Mouse (Mus musculus): ENCODE data around the gene Angptl8. TPM values are rescaled to one million over a fixed set of nuclear protein-coding genes. Genes with fewer than 3 reads are reported as not detected.

Angptl8 gene
- polyA plus RNA-seq, 1 experiment from 2014 or later, result 14.1 TPM

GRCm38 (mm10) chr9:21796919-21797318 is 38.4 kb upstream of the Angptl8 start:
- Histone ChIP-seq H3K4me1 (peaks cover 46% of the 10 kb centered on the region), H3K9me3 (replicated peaks) (no peaks in the 10 kb centered on the region), H3K9ac (no peak overlapping the region), H3K27me3 (replicated peaks) (peaks cover 16% of the 10 kb centered on the region; the same call in 1 of the 2 replicates), H3K36me3 (peaks cover 38% of the 10 kb centered on the region), H3K27ac (peak overlapping the region; percentile 52; the same call in 1 of the 2 replicates), H3K4me2 (peak overlapping the region; percentile 94), H3K4me3 (no peak overlapping the region)
- WGBS (ENCODE audit: insufficient replicate concordance), result 55% methylated on average over 3 of the region's 3 CpGs
- no peak for ATAC-seq

- Histone ChIP-seq H3K36me3 (peaks cover 31% of the 10 kb centered on the region), H3K9ac (peak overlapping the region; percentile 73), H3K4me3 (peak overlapping the region; percentile 70), H3K9me3 (replicated peaks) (no peaks in the 10 kb centered on the region), H3K27me3 (replicated peaks) (peaks cover 16% of the 10 kb centered on the region; the same call in 1 of the 2 replicates), H3K4me1 (peaks cover 36% of the 10 kb centered on the region), H3K4me2 (peak overlapping the region; percentile 94), H3K27ac (peak overlapping the region; percentile 78)
- peak; percentile 38 for ATAC-seq
- WGBS (ENCODE audit: insufficient replicate concordance), result 2% methylated on average over 26 of the region's 26 CpGs
Measured at GRCm38 (mm10) chr9:21797921-21798344, 37.4 kb upstream of the Angptl8 start.

GRCm38 (mm10) chr9:21798345-21799009 is 36.8 kb upstream of the Angptl8 start, which contains the start of gene Kank2:
Kank2 (minus strand) TSS chr9:21798744.
- Histone ChIP-seq H3K27me3 (replicated peaks) (peaks cover 16% of the 10 kb centered on the region; the same call in 1 of the 2 replicates), H3K4me1 (peaks cover 35% of the 10 kb centered on the region), H3K4me2 (peak within 1 kb of the TSS; percentile 94), H3K9ac (peak within 1 kb of the TSS; percentile 73), H3K27ac (peak within 1 kb of the TSS; percentile 78), H3K9me3 (replicated peaks) (no peaks in the 10 kb centered on the region), H3K36me3 (peaks cover 29% of the 10 kb centered on the region), H3K4me3 (peak within 1 kb of the TSS; percentile 70)
- under 1% methylated on average over 52 of the region's 52 CpGs for WGBS (ENCODE audit: insufficient replicate concordance)
- peak; percentile 75 for ATAC-seq

- WGBS (ENCODE audit: insufficient replicate concordance), result 50% methylated on average over 3 of the region's 3 CpGs
- H3K4me3 ChIP-seq, result peak overlapping the region; percentile 70
- H3K9me3 ChIP-seq (replicated peaks), result no peaks in the 10 kb centered on the region
- H3K4me2 ChIP-seq, result peak overlapping the region; percentile 94
- H3K27ac ChIP-seq, result peak overlapping the region; percentile 78
- no peak for ATAC-seq
- H3K4me1 ChIP-seq, result peaks cover 35% of the 10 kb centered on the region
- H3K36me3 ChIP-seq, result peaks cover 24% of the 10 kb centered on the region
- peaks cover 16% of the 10 kb centered on the region; the same call in 1 of the 2 replicates for H3K27me3 ChIP-seq (replicated peaks)
- H3K9ac ChIP-seq, result peak overlapping the region; percentile 73; the same call in 1 of the 2 replicates
Measured at GRCm38 (mm10) chr9:21799010-21799350, 36.3 kb upstream of the Angptl8 start.

GRCm38 (mm10) chr9:21801121-21801520 is 34.2 kb upstream of the Angptl8 start:
- no peaks in the 10 kb centered on the region for H3K9me3 ChIP-seq (replicated peaks)
- H3K4me3 ChIP-seq, result no peak overlapping the region
- ATAC-seq, result no peak
- no peak overlapping the region for H3K9ac ChIP-seq
- H3K4me1 ChIP-seq, result peaks cover 39% of the 10 kb centered on the region
- H3K4me2 ChIP-seq, result no peak overlapping the region
- H3K36me3 ChIP-seq, result peaks cover 6% of the 10 kb centered on the region; the same call in 1 of the 2 replicates
- WGBS (ENCODE audit: insufficient replicate concordance), result 68% methylated on average over 7 of the region's 7 CpGs
- H3K27me3 ChIP-seq (replicated peaks), result peaks cover 16% of the 10 kb centered on the region; the same call in 1 of the 2 replicates
- no peak overlapping the region for H3K27ac ChIP-seq

- no peak for ATAC-seq
- H3K4me3 ChIP-seq, result no peak overlapping the region
- peaks cover 6% of the 10 kb centered on the region; the same call in 1 of the 2 replicates for H3K36me3 ChIP-seq
- H3K9me3 ChIP-seq (replicated peaks), result no peaks in the 10 kb centered on the region
- peaks cover 16% of the 10 kb centered on the region; the same call in 1 of the 2 replicates for H3K27me3 ChIP-seq (replicated peaks)
- no peak overlapping the region for H3K27ac ChIP-seq
- no peak overlapping the region for H3K9ac ChIP-seq
- WGBS (ENCODE audit: insufficient replicate concordance), result 66% methylated on average over 7 of the region's 7 CpGs
- H3K4me1 ChIP-seq, result peaks cover 38% of the 10 kb centered on the region
- no peak overlapping the region for H3K4me2 ChIP-seq
Measured at GRCm38 (mm10) chr9:21801591-21801990, 33.7 kb upstream of the Angptl8 start.

- no peaks in the 10 kb centered on the region for H3K9me3 ChIP-seq (replicated peaks)
- ATAC-seq, result peak; percentile 68
- peaks cover 2% of the 10 kb centered on the region; the same call in 1 of the 2 replicates for H3K27me3 ChIP-seq (replicated peaks)
- peaks cover 27% of the 10 kb centered on the region for H3K4me1 ChIP-seq
- H3K27ac ChIP-seq, result no peak overlapping the region
- no peak overlapping the region for H3K9ac ChIP-seq
- H3K36me3 ChIP-seq, result peaks cover 6% of the 10 kb centered on the region; the same call in 1 of the 2 replicates
- no peak overlapping the region for H3K4me3 ChIP-seq
- 39% methylated on average over 13 of the region's 13 CpGs for WGBS (ENCODE audit: insufficient replicate concordance)
- no peak overlapping the region for H3K4me2 ChIP-seq
Measured at GRCm38 (mm10) chr9:21803986-21804644, 31.2 kb upstream of the Angptl8 start.

GRCm38 (mm10) chr9:21806363-21806762 is 28.9 kb upstream of the Angptl8 start:
- Histone ChIP-seq H3K9ac (no peak overlapping the region), H3K36me3 (no peaks in the 10 kb centered on the region), H3K27ac (peak overlapping the region; percentile 66), H3K27me3 (replicated peaks) (no peaks in the 10 kb centered on the region), H3K4me1 (peaks cover 23% of the 10 kb centered on the region), H3K9me3 (replicated peaks) (no peaks in the 10 kb centered on the region), H3K4me2 (no peak overlapping the region), H3K4me3 (no peak overlapping the region)
- 19% methylated on average over 3 of the region's 3 CpGs for WGBS (ENCODE audit: insufficient replicate concordance)
- ATAC-seq, result peak; percentile 64

- no peak overlapping the region for H3K4me3 ChIP-seq
- peaks cover 23% of the 10 kb centered on the region for H3K4me1 ChIP-seq
- WGBS (ENCODE audit: insufficient replicate concordance), result 77% methylated on average over 11 of the region's 11 CpGs
- no peaks in the 10 kb centered on the region for H3K9me3 ChIP-seq (replicated peaks)
- H3K36me3 ChIP-seq, result no peaks in the 10 kb centered on the region
- no peaks in the 10 kb centered on the region for H3K27me3 ChIP-seq (replicated peaks)
- H3K27ac ChIP-seq, result peak overlapping the region; percentile 27; the same call in 1 of the 2 replicates
- no peak for ATAC-seq
- H3K4me2 ChIP-seq, result no peak overlapping the region
- no peak overlapping the region for H3K9ac ChIP-seq
Measured at GRCm38 (mm10) chr9:21806976-21807375, 28.3 kb upstream of the Angptl8 start.

- H3K27ac ChIP-seq, result no peak overlapping the region
- H3K9ac ChIP-seq, result no peak overlapping the region
- ATAC-seq, result no peak
- H3K36me3 ChIP-seq, result 0 out of 2 replicates have a peak, but pooled peaks cover 4% of the 10 kb centered on the region
- H3K4me1 ChIP-seq, result peaks cover 23% of the 10 kb centered on the region
- WGBS (ENCODE audit: insufficient replicate concordance), result 56% methylated on average over 3 of the region's 3 CpGs
- no peak overlapping the region for H3K4me3 ChIP-seq
- H3K4me2 ChIP-seq, result no peak overlapping the region
- H3K27me3 ChIP-seq (replicated peaks), result no peaks in the 10 kb centered on the region
- no peaks in the 10 kb centered on the region for H3K9me3 ChIP-seq (replicated peaks)
Measured at GRCm38 (mm10) chr9:21808561-21808960, 26.7 kb upstream of the Angptl8 start.

- Histone ChIP-seq H3K9ac (no peak overlapping the region), H3K4me3 (no peak overlapping the region), H3K27me3 (replicated peaks) (no peaks in the 10 kb centered on the region), H3K36me3 (peaks cover 16% of the 10 kb centered on the region), H3K9me3 (replicated peaks) (no peaks in the 10 kb centered on the region), H3K4me1 (peaks cover 15% of the 10 kb centered on the region), H3K4me2 (no peak overlapping the region), H3K27ac (no peak overlapping the region)
- 52% methylated on average over 5 of the region's 5 CpGs for WGBS (ENCODE audit: insufficient replicate concordance)
- no peak for ATAC-seq
Measured at GRCm38 (mm10) chr9:21811170-21811569, 24.1 kb upstream of the Angptl8 start.

GRCm38 (mm10) chr9:21816716-21817305 is 18.5 kb upstream of the Angptl8 start:
- peaks cover 20% of the 10 kb centered on the region for H3K36me3 ChIP-seq
- no peak overlapping the region for H3K9ac ChIP-seq
- no peak overlapping the region for H3K27ac ChIP-seq
- 41% methylated on average over 9 of the region's 9 CpGs for WGBS (ENCODE audit: insufficient replicate concordance)
- no peak overlapping the region for H3K4me3 ChIP-seq
- no peaks in the 10 kb centered on the region for H3K9me3 ChIP-seq (replicated peaks)
- no peaks in the 10 kb centered on the region for H3K27me3 ChIP-seq (replicated peaks)
- peaks cover 11% of the 10 kb centered on the region; the same call in 1 of the 2 replicates for H3K4me1 ChIP-seq
- ATAC-seq, result peak; percentile 44; the same call in 1 of the 2 replicates
- H3K4me2 ChIP-seq, result no peak overlapping the region
